Mouse (Mus musculus): ENCODE measurements around the gene Ptrh1. TPM values are rescaled to one million over a fixed set of nuclear protein-coding genes. Genes with fewer than 3 reads are reported as not detected.

Gene Ptrh1
- total and polyA plus RNA-seq, 3 experiments, result 1.4 to 9.2 (median 4.6) TPM

- H3K27me3 ChIP-seq (replicated peaks), result no peaks in the 10 kb centered on the region
Observed at GRCm38 (mm10) chr2:32727435-32727834, 48.2 kb upstream of the Ptrh1 start.

GRCm38 (mm10) chr2:32728463-32728862 lies 47.1 kb upstream of the Ptrh1 start:
- H3K27me3 ChIP-seq (replicated peaks), result no peaks in the 10 kb centered on the region
- no peak overlapping the region for H3K4me3 ChIP-seq (replicated peaks in 1 of 3; ENCODE audit: low read depth in 2 of 3, low read length in 2 of 3, poor library complexity in 1 of 3)
- H3K4me1 ChIP-seq (ENCODE audit: control insufficient read depth in 1 of 2, insufficient read depth in 2 of 2), result peaks cover 8 to 66% of the 10 kb centered on the region in 2 experiments
- H3K4me2 ChIP-seq (ENCODE audit: insufficient read depth, low read depth, poor library complexity, severe bottlenecking), result no peak overlapping the region
- H3K36me3 ChIP-seq (replicated peaks in 1 of 2; ENCODE audit: control insufficient read depth in 1 of 2, insufficient read depth in 1 of 2, low read length in 1 of 2), result peaks cover 31 to 86% of the 10 kb centered on the region in 2 experiments
- dilution Hi-C loops (cut with MboI; ENCODE audit: extremely low pct_ligation_motif_present, extremely low pct_unique_long_range_greater_than_20kb, low sequenced_read_pairs) (no loop called here), in situ Hi-C loops (cut with MboI; ENCODE audit: low pct_ligation_motif_present, low pct_unique_long_range_greater_than_20kb, low sequenced_read_pairs) (no loop called here)
- H3K79me2 ChIP-seq (replicated peaks; ENCODE audit: control insufficient read depth, extremely low read depth, insufficient read depth, poor library complexity, severe bottlenecking), result peaks cover 6% of the 10 kb centered on the region
- no peak for DNase-seq (ENCODE audit: extremely low read depth)
- no peak overlapping the region for H3K9ac ChIP-seq (ENCODE audit: insufficient read depth, low read depth)
- H3K27ac ChIP-seq (ENCODE audit: insufficient read depth, low read depth), result no peak overlapping the region
- H3K9me3 ChIP-seq (replicated peaks; ENCODE audit: low read length), result peaks cover 4% of the 10 kb centered on the region
- TF ChIP-seq POLR2AphosphoS2 (IDR thresholded peaks at IDR 0.05; ENCODE audit: low read depth, low read length) (no peak), ZNF384 (IDR thresholded peaks at IDR 0.05; ENCODE audit: low read depth, low read length) (no peak), CHD2 (IDR thresholded peaks at IDR 0.05; ENCODE audit: low read length) (no peak), MAFK (IDR thresholded peaks at IDR 0.05; ENCODE audit: insufficient replicate concordance, low read length) (no peak), CHD1 (IDR thresholded peaks at IDR 0.05; ENCODE audit: low read depth, low read length) (no peak), USF2 (conservative IDR thresholded peaks at IDR 0.05; ENCODE audit: low read depth, low read length) (no peak), TBP (conservative IDR thresholded peaks at IDR 0.05; ENCODE audit: low read depth, low read length) (no peak)

More at GRCm38 (mm10) chr2:32727435-32727834, 48.2 kb upstream of the Ptrh1 start:
- H3K27ac ChIP-seq (ENCODE audit: insufficient read depth, low read depth), result no peak overlapping the region
- H3K79me2 ChIP-seq (replicated peaks; ENCODE audit: control insufficient read depth, extremely low read depth, insufficient read depth, poor library complexity, severe bottlenecking), result peaks cover 15% of the 10 kb centered on the region
- DNase-seq (ENCODE audit: extremely low read depth), result peak; percentile 98
- peaks cover 18 to 74% of the 10 kb centered on the region in 2 experiments for H3K4me1 ChIP-seq (ENCODE audit: control insufficient read depth in 1 of 2, insufficient read depth in 2 of 2)
- peak overlapping the region in 1 of 3 experiments; percentile 10 for H3K4me3 ChIP-seq (replicated peaks in 1 of 3; ENCODE audit: low read depth in 2 of 3, low read length in 2 of 3, poor library complexity in 1 of 3)
- dilution Hi-C loops (cut with MboI; ENCODE audit: extremely low pct_ligation_motif_present, extremely low pct_unique_long_range_greater_than_20kb, low sequenced_read_pairs) (no loop called here), in situ Hi-C loops (cut with MboI; ENCODE audit: low pct_ligation_motif_present, low pct_unique_long_range_greater_than_20kb, low sequenced_read_pairs) (no loop called here)
- H3K36me3 ChIP-seq (replicated peaks in 1 of 2; ENCODE audit: control insufficient read depth in 1 of 2, insufficient read depth in 1 of 2, low read length in 1 of 2), result peaks cover 31 to 83% of the 10 kb centered on the region in 2 experiments
- H3K9me3 ChIP-seq (replicated peaks; ENCODE audit: low read length), result peaks cover 4% of the 10 kb centered on the region
- peak overlapping the region; percentile 27 for H3K4me2 ChIP-seq (ENCODE audit: insufficient read depth, low read depth, poor library complexity, severe bottlenecking)
- peak overlapping the region; percentile 9; the same call in 1 of the 2 replicates for H3K9ac ChIP-seq (ENCODE audit: insufficient read depth, low read depth)
- no peak for TF ChIP-seq NRF1 (IDR thresholded peaks at IDR 0.05; ENCODE audit: low read depth, low read length)
- no peak for TF ChIP-seq CTCF (conservative IDR thresholded peaks at IDR 0.05 in 1 of 2, IDR thresholded peaks at IDR 0.05 in 1 of 2; ENCODE audit: low read depth in 2 of 2, low read length in 2 of 2)
- no peak for TF ChIP-seq CHD2 (IDR thresholded peaks at IDR 0.05; ENCODE audit: low read length)
- no peak for TF ChIP-seq CHD1 (IDR thresholded peaks at IDR 0.05; ENCODE audit: low read depth, low read length)
- 0 out of 2 replicates have a peak, but pooled peaks have one; percentile 31 for TF ChIP-seq ELF1 (IDR thresholded peaks at IDR 0.05; ENCODE audit: low read depth, low read length)
- TF ChIP-seq ZKSCAN1 (IDR thresholded peaks at IDR 0.05; ENCODE audit: borderline replicate concordance, low read depth, low read length), result no peak
- no peak for TF ChIP-seq MEF2A (IDR thresholded peaks at IDR 0.05; ENCODE audit: borderline replicate concordance, low read depth, low read length)
- peak; percentile 33; the same call in 1 of the 2 replicates for TF ChIP-seq POLR2A (IDR thresholded peaks at IDR 0.05; ENCODE audit: low read depth, low read length)

GRCm38 (mm10) chr2:32729547-32729946 lies 46.0 kb upstream of the Ptrh1 start:
- Histone ChIP-seq H3K4me2 (ENCODE audit: insufficient read depth, low read depth, poor library complexity, severe bottlenecking) (no peak overlapping the region), H3K9me3 (replicated peaks; ENCODE audit: low read length) (peaks cover 4% of the 10 kb centered on the region), H3K4me1 (ENCODE audit: control insufficient read depth in 1 of 2, insufficient read depth in 2 of 2) (peaks cover 7 to 64% of the 10 kb centered on the region in 2 experiments), H3K79me2 (replicated peaks; ENCODE audit: control insufficient read depth, extremely low read depth, insufficient read depth, poor library complexity, severe bottlenecking) (no peaks in the 10 kb centered on the region; the same call in 1 of the 2 replicates), H3K27ac (ENCODE audit: insufficient read depth, low read depth) (no peak overlapping the region), H3K4me3 (replicated peaks in 1 of 3; ENCODE audit: low read depth in 2 of 3, low read length in 2 of 3, poor library complexity in 1 of 3) (no peak overlapping the region), H3K27me3 (replicated peaks) (no peaks in the 10 kb centered on the region), H3K9ac (ENCODE audit: insufficient read depth, low read depth) (no peak overlapping the region), H3K36me3 (replicated peaks in 1 of 2; ENCODE audit: control insufficient read depth in 1 of 2, insufficient read depth in 1 of 2, low read length in 1 of 2) (peaks cover 33 to 88% of the 10 kb centered on the region in 2 experiments)
- no peak for DNase-seq (ENCODE audit: extremely low read depth)
- dilution Hi-C loops (cut with MboI; ENCODE audit: extremely low pct_ligation_motif_present, extremely low pct_unique_long_range_greater_than_20kb, low sequenced_read_pairs) (no loop called here), in situ Hi-C loops (cut with MboI; ENCODE audit: low pct_ligation_motif_present, low pct_unique_long_range_greater_than_20kb, low sequenced_read_pairs) (no loop called here)
- TF ChIP-seq MEF2A (IDR thresholded peaks at IDR 0.05; ENCODE audit: borderline replicate concordance, low read depth, low read length), result no peak
- no peak for TF ChIP-seq BHLHE40 (IDR thresholded peaks at IDR 0.05; ENCODE audit: low read depth, low read length)
- TF ChIP-seq MAZ (IDR thresholded peaks at IDR 0.05; ENCODE audit: low read depth, low read length), result no peak
- no peak for TF ChIP-seq IRF4 (IDR thresholded peaks at IDR 0.05; ENCODE audit: low read depth, low read length)
- no peak for TF ChIP-seq ETS1 (conservative IDR thresholded peaks at IDR 0.05; ENCODE audit: low read depth, low read length)
- no peak for TF ChIP-seq KAT2A (IDR thresholded peaks at IDR 0.05; ENCODE audit: insufficient replicate concordance, low read length)
- no peak for TF ChIP-seq SMC3 (IDR thresholded peaks at IDR 0.05; ENCODE audit: low read depth, low read length)
- TF ChIP-seq MXI1 (IDR thresholded peaks at IDR 0.05; ENCODE audit: low read depth, low read length), result no peak
- TF ChIP-seq GABPA (IDR thresholded peaks at IDR 0.05; ENCODE audit: insufficient replicate concordance, low read depth, low read length), result no peak
- no peak for TF ChIP-seq MYC (IDR thresholded peaks at IDR 0.05; ENCODE audit: low read depth, low read length)
- no peak for TF ChIP-seq RAD21 (IDR thresholded peaks at IDR 0.05; ENCODE audit: low read depth, low read length)
- no peak for TF ChIP-seq PAX5 (IDR thresholded peaks at IDR 0.05; ENCODE audit: low read length)
- TF ChIP-seq EP300 (IDR thresholded peaks at IDR 0.05; ENCODE audit: low read length), result no peak
- no peak for TF ChIP-seq ZMIZ1 (IDR thresholded peaks at IDR 0.05; ENCODE audit: low read depth, low read length)
- no peak for TF ChIP-seq CHD2 (IDR thresholded peaks at IDR 0.05; ENCODE audit: low read length)
- no peak for TF ChIP-seq CHD1 (IDR thresholded peaks at IDR 0.05; ENCODE audit: low read depth, low read length)

Data from CH12.LX (cell line).